Mouse (Mus musculus) heart, postnatal 0 days (tissue): ENCODE results near the gene Csdc2. TPM values are rescaled to one million over a fixed set of nuclear protein-coding genes. Genes with fewer than 3 reads are reported as not detected.

Experiments used
- ATAC-seq: fragments of 200-750 bp; cut with Nextera tagmentation; 2 replicates; pipeline ENCODE4 v1.8.0; 2017; ENCODE audit warnings: low read depth, moderate number of reproducible peaks, moderate library complexity; ENCODE audit not compliant: insufficient read depth
- DNase-seq: peaks from one replicate; pipeline ENCODE4 v3.0.0-alpha.2; 2016; ENCODE audit warnings: low spot score
- H3K27ac ChIP-seq: fragments of 300-500 bp; sonication (generic); 2 replicates; pipeline ENCODE4 v1.5.1; 2014; ENCODE audit warnings: low read depth, mild to moderate bottlenecking
- H3K27me3 ChIP-seq: fragments of 300-500 bp; sonication (generic); 2 replicates; pipeline ENCODE4 v1.6.1; 2014; ENCODE audit warnings: low read length, mixed read lengths; ENCODE audit not compliant: control insufficient read depth, insufficient read depth
- H3K36me3 ChIP-seq: fragments of 300-500 bp; sonication (generic); replicated peaks from 2 replicates; pipeline ENCODE4 v1.6.1; 2014; ENCODE audit warnings: low read length, mixed read lengths; ENCODE audit not compliant: control insufficient read depth, insufficient read depth
- H3K4me1 ChIP-seq: fragments of 300-500 bp; sonication (generic); 2 replicates; pipeline ENCODE4 v1.6.1; 2014; ENCODE audit warnings: antibody characterized with exemption; ENCODE audit not compliant: control insufficient read depth, insufficient read depth
- H3K4me2 ChIP-seq: fragments of 300-500 bp; sonication (generic); 2 replicates; pipeline ENCODE4 v1.6.1; 2014; ENCODE audit warnings: low read depth, mild to moderate bottlenecking, low read length, moderate library complexity
- H3K4me3 ChIP-seq: fragments of 300-500 bp; sonication (generic); 2 replicates; pipeline ENCODE4 v1.5.1; 2014; ENCODE audit warnings: low read depth, low read length
- H3K9ac ChIP-seq: fragments of 300-500 bp; sonication (generic); replicated peaks from 2 replicates; pipeline ENCODE4 v1.6.1; 2014; ENCODE audit warnings: low read depth, low read length, mixed read lengths
- H3K9me3 ChIP-seq: fragments of 300-500 bp; sonication (generic); replicated peaks from 2 replicates; pipeline ENCODE4 v1.6.1; 2016; ENCODE audit warnings: low read length; ENCODE audit not compliant: control insufficient read depth
- CTCF ChIP-seq: IDR thresholded peaks from 2 replicates; pipeline ENCODE4 v1.5.1; 2016; ENCODE audit warnings: antibody characterized with exemption, control low read depth, low read depth
- EP300 ChIP-seq: IDR thresholded peaks from 2 replicates; pipeline ENCODE4 v1.6.1; 2016; ENCODE audit warnings: antibody characterized with exemption, low read depth
- WGBS: fragments of 180-500 bp; shearing (Covaris S2); extraction: QIAGEN DNeasy Blood & Tissue Kit; methylation state at CpG from one replicate; pipeline ENCODE4 v1.1.7; 2014; 5-methylcytosine and 5-hydroxymethylcytosine counted together
- polyA plus RNA-seq: library from polyadenylated mRNA; unstranded; fragments of >200 nt; fragmentation: Nextera tagmentation; extraction: Ambion mirVana; gene quantifications from 2 replicates; pipeline ENCODE4 v1.2.1, GENCODE M21; 2015
- total RNA-seq: library from RNA; depleted of rRNA; stranded (reverse); fragments of >200 nt; gene quantifications from 2 replicates; pipeline ENCODE4 v1.2.3, GENCODE M21; 2014; ENCODE audit warnings: low replicate concordance

Csdc2 gene
- total and polyA plus RNA-seq, 2 experiments from 2014 or later, result 2.8 to 7.7 TPM

GRCm38 (mm10) chr15:81917621-81918463 is 18.7 kb upstream of the Csdc2 start:
- peaks cover 39% of the 10 kb centered on the region for H3K36me3 ChIP-seq

DNA sequence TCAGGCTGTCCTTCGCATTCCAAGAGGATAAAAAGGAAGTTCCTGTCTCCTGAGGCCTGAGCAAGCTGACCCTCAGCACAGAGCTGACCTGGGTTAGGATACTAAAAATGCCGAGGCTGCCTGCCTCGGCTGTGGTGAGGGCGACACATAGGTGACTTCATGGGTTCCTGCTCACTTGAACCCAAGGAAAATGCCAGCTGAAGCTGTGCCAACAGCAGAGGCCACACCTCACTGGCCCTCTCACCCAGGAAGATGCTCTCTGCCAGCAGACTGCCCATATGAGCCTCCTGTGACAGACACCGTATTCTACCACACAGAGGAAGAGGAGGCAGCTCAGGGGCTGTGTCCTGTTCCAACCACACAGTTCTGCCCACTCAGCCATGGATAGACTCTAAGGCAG is 17.5 kb upstream of the Csdc2 start:
- ATAC-seq, result no peak
- no peaks in the 10 kb centered on the region for H3K9me3 ChIP-seq

More at GRCm38 (mm10) chr15:81917621-81918463, 18.7 kb upstream of the Csdc2 start:
- no peaks in the 10 kb centered on the region for H3K4me1 ChIP-seq
- no peak overlapping the region for H3K4me3 ChIP-seq
- H3K9me3 ChIP-seq, result no peaks in the 10 kb centered on the region
- no peak overlapping the region for H3K27ac ChIP-seq
- no peak overlapping the region for H3K4me2 ChIP-seq
- no peak overlapping the region for H3K9ac ChIP-seq
- peak; percentile 51 for DNase-seq
- no peaks in the 10 kb centered on the region for H3K27me3 ChIP-seq
- WGBS, result 54% methylated on average over 6 of the region's 6 CpGs
- peak; percentile 76 for ATAC-seq
- peak; percentile 87 for TF ChIP-seq CTCF
- TF ChIP-seq EP300, result no peak

DNA sequence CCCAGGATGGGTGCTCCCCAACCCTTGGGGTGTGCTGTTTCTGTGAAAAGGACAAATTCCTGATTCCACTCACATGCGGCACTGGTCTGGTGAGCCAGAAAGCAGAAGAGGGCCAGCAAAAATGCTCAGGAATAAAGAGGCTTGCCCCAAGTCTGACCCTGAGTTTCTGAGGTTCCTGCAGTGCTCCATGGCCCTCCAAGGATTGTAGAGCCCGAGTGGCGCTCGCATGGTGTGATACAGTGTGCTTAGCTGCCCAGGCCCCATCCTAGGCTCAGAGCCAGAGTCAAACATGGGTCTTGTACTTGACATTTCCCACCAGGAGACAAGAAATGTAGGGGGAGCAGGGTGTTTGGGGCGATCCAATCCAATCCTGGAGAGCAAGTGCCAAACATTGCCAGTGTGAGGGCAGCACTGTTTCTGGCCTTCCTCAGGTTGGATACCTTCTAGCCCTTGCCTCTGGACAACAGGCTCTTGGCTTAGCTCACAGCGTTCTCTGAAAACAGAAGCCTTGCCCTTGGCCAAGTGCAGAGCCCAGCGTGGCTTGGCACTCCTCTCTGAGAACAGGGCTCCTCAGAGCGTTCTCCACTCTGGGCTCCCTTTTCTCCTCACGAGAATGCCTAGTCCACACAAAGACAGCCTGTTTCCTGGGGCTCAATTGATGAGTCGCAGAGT is 15.9 kb upstream of the Csdc2 start:
- peaks cover 10% of the 10 kb centered on the region for H3K4me1 ChIP-seq
- 69% methylated on average over 10 of the region's 10 CpGs for WGBS
- H3K27me3 ChIP-seq, result no peaks in the 10 kb centered on the region
- DNase-seq (no peak), ATAC-seq (no peak)
- no peak overlapping the region for H3K9ac ChIP-seq
- no peak overlapping the region for H3K4me3 ChIP-seq
- TF ChIP-seq CTCF, result no peak
- no peak for TF ChIP-seq EP300
- no peaks in the 10 kb centered on the region for H3K9me3 ChIP-seq
- H3K27ac ChIP-seq, result no peak overlapping the region
- no peak overlapping the region for H3K4me2 ChIP-seq
- peaks cover 11% of the 10 kb centered on the region for H3K36me3 ChIP-seq

More for the DNA sequence above, 17.5 kb upstream of the Csdc2 start:
- Histone ChIP-seq H3K4me2 (no peak overlapping the region), H3K27me3 (no peaks in the 10 kb centered on the region), H3K4me3 (no peak overlapping the region), H3K36me3 (peaks cover 26% of the 10 kb centered on the region), H3K9ac (no peak overlapping the region), H3K27ac (no peak overlapping the region), H3K4me1 (no peaks in the 10 kb centered on the region)
- WGBS, result 61% methylated on average over 5 of the region's 5 CpGs
- no peak for DNase-seq
- TF ChIP-seq EP300 (no peak), CTCF (no peak)

DNA sequence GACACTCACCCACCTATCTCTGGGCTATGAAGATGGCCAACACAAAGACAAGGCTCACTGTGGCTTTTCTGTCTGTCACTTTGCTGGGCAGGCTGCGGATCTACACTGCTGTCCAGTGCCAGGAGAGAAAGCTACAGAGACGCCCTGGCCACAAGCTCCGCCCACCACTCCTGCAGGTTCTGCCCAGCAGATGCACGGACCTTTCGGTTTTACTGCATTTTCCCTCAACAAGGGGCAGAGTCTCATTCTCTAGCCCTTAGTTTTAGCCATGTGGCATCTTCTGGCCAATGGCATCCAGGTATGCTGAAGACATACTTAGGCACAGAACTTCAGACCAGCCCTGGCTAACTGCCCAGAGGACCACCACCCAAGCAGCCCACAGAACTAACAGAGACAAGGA is 15.3 kb upstream of the Csdc2 start:
- TF ChIP-seq CTCF (no peak), EP300 (no peak)

GRCm38 (mm10) chr15:81924933-81925332 is 11.6 kb upstream of the Csdc2 start:
- peaks cover 10% of the 10 kb centered on the region for H3K4me1 ChIP-seq
- DNase-seq (no peak), ATAC-seq (no peak)
- no peak overlapping the region for H3K9ac ChIP-seq
- H3K36me3 ChIP-seq, result no peaks in the 10 kb centered on the region
- H3K9me3 ChIP-seq, result no peaks in the 10 kb centered on the region
- 85% methylated on average over 11 of the region's 11 CpGs for WGBS
- peak overlapping the region; percentile 94 for H3K4me2 ChIP-seq
- H3K27ac ChIP-seq, result no peak overlapping the region
- H3K27me3 ChIP-seq, result no peaks in the 10 kb centered on the region
- peak overlapping the region; percentile 61 for H3K4me3 ChIP-seq
- no peak for TF ChIP-seq CTCF
- no peak for TF ChIP-seq EP300

More for the DNA sequence above, 15.3 kb upstream of the Csdc2 start:
- Histone ChIP-seq H3K9me3 (no peaks in the 10 kb centered on the region), H3K4me2 (no peak overlapping the region), H3K36me3 (peaks cover 5% of the 10 kb centered on the region), H3K27ac (no peak overlapping the region), H3K9ac (no peak overlapping the region), H3K4me1 (peaks cover 10% of the 10 kb centered on the region), H3K27me3 (no peaks in the 10 kb centered on the region), H3K4me3 (no peak overlapping the region)
- 78% methylated on average over 5 of the region's 5 CpGs for WGBS
- ATAC-seq, result no peak
- no peak for DNase-seq
